13 mouse cellular contexts compared by ENCODE assay signal in genomic region chr2:31086543-31086942, GRCm38 (mm10). TPM values are rescaled to one million over a fixed set of nuclear protein-coding genes. Genes with fewer than 3 reads are reported as not detected.
A peak's percentile ranks its signal among the peaks of the same experiment; 100 is the strongest.
DNase-seq lines count a peak whose midpoint lies in the region; ATAC-seq and TF ChIP-seq lines count a peak whose summit lies in the region.
"Had no signal": no experiment of that assay in that cellular context is flagged by ENCODE, and none has a peak within 500 bp of the region (broad histone marks: within the 10 kb centered on the region; RNA-seq: fewer than 3 reads in every experiment).

No protein-coding gene starts in this region.

- no peak overlapping the region for H3K9ac ChIP-seq in intestine, embryonic 15.5 days
- no peak overlapping the region for H3K9ac ChIP-seq in intestine, embryonic 16.5 days (ENCODE audit: low read depth, low read length)
- no peak overlapping the region for H3K9ac ChIP-seq in CH12.LX (ENCODE audit: insufficient read depth, low read depth)
- H3K9ac ChIP-seq in kidney, postnatal 0 days (ENCODE audit: low read depth, low read length): no peak overlapping the region
- no peak overlapping the region for H3K9ac ChIP-seq in neural tube, embryonic 15.5 days (replicated peaks)
- H3K9ac ChIP-seq in forebrain, embryonic 11.5 days (ENCODE audit: low read length): no peak overlapping the region
- H3K9ac ChIP-seq: stomach, embryonic 15.5 days had no signal

- no peak for TF ChIP-seq EP300 in CH12.LX (IDR thresholded peaks at IDR 0.05; ENCODE audit: low read length)

- TF ChIP-seq POLR2A in CH12.LX (IDR thresholded peaks at IDR 0.05; ENCODE audit: low read depth, low read length): no peak

- peaks cover 28% of the 10 kb centered on the region for H3K79me2 ChIP-seq in CH12.LX (replicated peaks; ENCODE audit: control insufficient read depth, extremely low read depth, insufficient read depth, poor library complexity, severe bottlenecking)

- H3K27me3 ChIP-seq in intestine, embryonic 15.5 days (replicated peaks): no peaks in the 10 kb centered on the region
- H3K27me3 ChIP-seq in intestine, embryonic 16.5 days (replicated peaks; ENCODE audit: control insufficient read depth, insufficient read depth, low read length): no peaks in the 10 kb centered on the region
- H3K27me3 ChIP-seq in CH12.LX (replicated peaks): no peaks in the 10 kb centered on the region
- H3K27me3 ChIP-seq in kidney, postnatal 0 days (ENCODE audit: insufficient read depth, low read length): no peaks in the 10 kb centered on the region
- no peaks in the 10 kb centered on the region for H3K27me3 ChIP-seq in neural tube, embryonic 15.5 days (replicated peaks)
- H3K27me3 ChIP-seq in forebrain, embryonic 11.5 days (ENCODE audit: control insufficient read depth, insufficient read depth, low read length): no peaks in the 10 kb centered on the region
- H3K27me3 ChIP-seq: stomach, embryonic 15.5 days had no signal

- ATAC-seq in intestine, embryonic 15.5 days: no peak
- no peak for ATAC-seq in intestine, embryonic 16.5 days
- no peak for ATAC-seq in kidney, postnatal 0 days (replicated peaks; ENCODE audit: low FRiP score, low read depth)
- no peak for ATAC-seq in neural tube, embryonic 15.5 days (ENCODE audit: low FRiP score)
- ATAC-seq in forebrain, embryonic 11.5 days (replicated peaks; ENCODE audit: low FRiP score): no peak
- ATAC-seq: forebrain, embryonic 16.5 days; hindbrain, postnatal 0 days had no signal

- H3K4me2 ChIP-seq in intestine, embryonic 15.5 days (replicated peaks): no peak overlapping the region
- no peak overlapping the region for H3K4me2 ChIP-seq in intestine, embryonic 16.5 days (ENCODE audit: low read depth, low read length)
- H3K4me2 ChIP-seq in CH12.LX (ENCODE audit: insufficient read depth, low read depth, poor library complexity, severe bottlenecking): no peak overlapping the region
- H3K4me2 ChIP-seq in kidney, postnatal 0 days (ENCODE audit: low read length): no peak overlapping the region
- H3K4me2 ChIP-seq in neural tube, embryonic 15.5 days: no peak overlapping the region
- no peak overlapping the region for H3K4me2 ChIP-seq in forebrain, embryonic 11.5 days (ENCODE audit: low read depth, low read length, severe bottlenecking)
- H3K4me2 ChIP-seq: stomach, embryonic 15.5 days had no signal

- in situ Hi-C loops in CH12.LX (cut with MboI; ENCODE audit: low pct_ligation_motif_present, low pct_unique_long_range_greater_than_20kb, low sequenced_read_pairs): no loop called here

- peak; percentile 51 to 55 for DNase-seq in cerebellum, postnatal 14 days
- DNase-seq in cerebellum, adult 9-10 months: no peak
- no peak for DNase-seq in CH12.LX (ENCODE audit: extremely low read depth)
- DNase-seq in kidney, postnatal 0 days (ENCODE audit: low spot score): no peak
- DNase-seq in forebrain, embryonic 11.5 days (ENCODE audit: low spot score): no peak
- DNase-seq: right cerebral cortex, postnatal 25 days; thymus, postnatal 25 days had no signal

- dilution Hi-C loops in CH12.LX (cut with MboI; ENCODE audit: extremely low pct_ligation_motif_present, extremely low pct_unique_long_range_greater_than_20kb, low sequenced_read_pairs): no loop called here

- H3K36me3 ChIP-seq in intestine, embryonic 15.5 days: peaks cover 11% of the 10 kb centered on the region
- H3K36me3 ChIP-seq in intestine, embryonic 16.5 days (ENCODE audit: control insufficient read depth, insufficient read depth, low read length): peaks cover 6% of the 10 kb centered on the region; the same call in 1 of the 2 replicates
- H3K36me3 ChIP-seq in CH12.LX (replicated peaks in 1 of 2; ENCODE audit: control insufficient read depth in 1 of 2, insufficient read depth in 1 of 2, low read length in 1 of 2): peaks cover 34 to 81% of the 10 kb centered on the region in 2 experiments
- 0 out of 2 replicates have a peak, but pooled peaks cover 14% of the 10 kb centered on the region for H3K36me3 ChIP-seq in kidney, postnatal 0 days (ENCODE audit: insufficient read depth, low read length)
- peaks cover 33% of the 10 kb centered on the region for H3K36me3 ChIP-seq in neural tube, embryonic 15.5 days
- peaks cover 2% of the 10 kb centered on the region for H3K36me3 ChIP-seq in forebrain, embryonic 11.5 days (ENCODE audit: control insufficient read depth, insufficient read depth, low read length)

- no peak for TF ChIP-seq CTCF in CH12.LX (conservative IDR thresholded peaks at IDR 0.05 in 1 of 2, IDR thresholded peaks at IDR 0.05 in 1 of 2; ENCODE audit: low read depth in 2 of 2, low read length in 2 of 2)
- no peak for TF ChIP-seq CTCF in kidney, postnatal 0 days (IDR thresholded peaks at IDR 0.05; ENCODE audit: low read depth)

- no peaks in the 10 kb centered on the region for H3K9me3 ChIP-seq in intestine, embryonic 15.5 days
- no peaks in the 10 kb centered on the region for H3K9me3 ChIP-seq in intestine, embryonic 16.5 days (ENCODE audit: control insufficient read depth, low read length)
- peaks cover 8% of the 10 kb centered on the region for H3K9me3 ChIP-seq in CH12.LX (replicated peaks; ENCODE audit: low read length)
- no peaks in the 10 kb centered on the region for H3K9me3 ChIP-seq in kidney, postnatal 0 days (replicated peaks; ENCODE audit: low read length)
- no peaks in the 10 kb centered on the region for H3K9me3 ChIP-seq in neural tube, embryonic 15.5 days (replicated peaks)
- no peaks in the 10 kb centered on the region for H3K9me3 ChIP-seq in forebrain, embryonic 11.5 days (ENCODE audit: control insufficient read depth, low read length)
- H3K9me3 ChIP-seq: stomach, embryonic 15.5 days had no signal

- TF ChIP-seq RAD21 in CH12.LX (IDR thresholded peaks at IDR 0.05; ENCODE audit: low read depth, low read length): no peak

- 0 out of 2 replicates have a peak overlapping the region, but pooled peaks have one; percentile 11 for H3K27ac ChIP-seq in intestine, embryonic 15.5 days
- no peak overlapping the region for H3K27ac ChIP-seq in intestine, embryonic 16.5 days (ENCODE audit: low read length)
- peak overlapping the region; percentile 37 for H3K27ac ChIP-seq in CH12.LX (ENCODE audit: insufficient read depth, low read depth)
- H3K27ac ChIP-seq in kidney, postnatal 0 days: peak overlapping the region; percentile 86
- no peak overlapping the region for H3K27ac ChIP-seq in neural tube, embryonic 15.5 days (replicated peaks)
- no peak overlapping the region for H3K27ac ChIP-seq in forebrain, embryonic 11.5 days (ENCODE audit: low read depth, low read length)
- H3K27ac ChIP-seq: stomach, embryonic 15.5 days had no signal

- H3K4me1 ChIP-seq in intestine, embryonic 15.5 days (replicated peaks): peaks cover 32% of the 10 kb centered on the region
- peaks cover 17% of the 10 kb centered on the region for H3K4me1 ChIP-seq in intestine, embryonic 16.5 days (ENCODE audit: control insufficient read depth, insufficient read depth, low read length)
- H3K4me1 ChIP-seq in CH12.LX (ENCODE audit: control insufficient read depth in 1 of 2, insufficient read depth in 2 of 2): peaks cover 34 to 95% of the 10 kb centered on the region in 2 experiments
- H3K4me1 ChIP-seq in kidney, postnatal 0 days (replicated peaks; ENCODE audit: insufficient read depth, low read length): peaks cover 30% of the 10 kb centered on the region
- H3K4me1 ChIP-seq in neural tube, embryonic 15.5 days: peaks cover 26% of the 10 kb centered on the region
- H3K4me1 ChIP-seq in forebrain, embryonic 11.5 days (replicated peaks; ENCODE audit: control insufficient read depth, insufficient read depth, low read length): peaks cover 13% of the 10 kb centered on the region

- no peak overlapping the region for H3K4me3 ChIP-seq in intestine, embryonic 15.5 days (replicated peaks)
- H3K4me3 ChIP-seq in intestine, embryonic 16.5 days (ENCODE audit: low read length): no peak overlapping the region
- H3K4me3 ChIP-seq in CH12.LX (replicated peaks in 1 of 3; ENCODE audit: low read depth in 2 of 3, low read length in 2 of 3, poor library complexity in 1 of 3): no peak overlapping the region
- H3K4me3 ChIP-seq in kidney, postnatal 0 days (replicated peaks; ENCODE audit: low read depth, low read length): no peak overlapping the region
- H3K4me3 ChIP-seq in neural tube, embryonic 15.5 days (replicated peaks): no peak overlapping the region
- no peak overlapping the region for H3K4me3 ChIP-seq in forebrain, embryonic 11.5 days (ENCODE audit: low read depth, low read length)
- H3K4me3 ChIP-seq: stomach, embryonic 15.5 days had no signal

TF ChIP-seq in CH12.LX, 34 proteins besides CTCF, POLR2A, EP300 and RAD21 (continues in another document):
- TF ChIP-seq ZC3H11A (IDR thresholded peaks at IDR 0.05; ENCODE audit: low read depth, low read length) (no peak), USF2 (conservative IDR thresholded peaks at IDR 0.05; ENCODE audit: low read depth, low read length) (no peak), ELF1 (IDR thresholded peaks at IDR 0.05; ENCODE audit: low read depth, low read length) (no peak), BHLHE40 (IDR thresholded peaks at IDR 0.05; ENCODE audit: low read depth, low read length) (no peak), MAFK (IDR thresholded peaks at IDR 0.05; ENCODE audit: insufficient replicate concordance, low read length) (no peak), JUND (conservative IDR thresholded peaks at IDR 0.05; ENCODE audit: low read depth, low read length) (no peak), TCF12 (IDR thresholded peaks at IDR 0.05; ENCODE audit: low read depth, low read length) (no peak), ZMIZ1 (IDR thresholded peaks at IDR 0.05; ENCODE audit: low read depth, low read length) (no peak), POLR2AphosphoS2 (IDR thresholded peaks at IDR 0.05; ENCODE audit: low read depth, low read length) (no peak), HCFC1 (IDR thresholded peaks at IDR 0.05; ENCODE audit: low read depth, low read length) (no peak), RCOR1 (conservative IDR thresholded peaks at IDR 0.05; ENCODE audit: low read depth, low read length) (no peak), ETS1 (conservative IDR thresholded peaks at IDR 0.05; ENCODE audit: low read depth, low read length) (no peak), GABPA (IDR thresholded peaks at IDR 0.05; ENCODE audit: insufficient replicate concordance, low read depth, low read length) (no peak), NELFE (IDR thresholded peaks at IDR 0.05; ENCODE audit: low read depth, low read length) (no peak), IRF4 (IDR thresholded peaks at IDR 0.05; ENCODE audit: low read depth, low read length) (no peak)

RNA-seq across cellular contexts. Expression of gene Fnbp1, which starts 55.3 kb away (rescaled TPM):
- polyA plus RNA-seq in intestine, embryonic 15.5 days (2015; fragmentation: Nextera tagmentation; extraction: Ambion mirVana): 22.7 and 27.3 TPM in 2 replicates
- polyA plus RNA-seq in intestine, embryonic 16.5 days (2015; fragmentation: Nextera tagmentation; extraction: Ambion mirVana): 19.0 and 21.1 TPM in 2 replicates
- total RNA-seq in CH12.LX (2012; rRNA removed): 39.2 and 50.5 TPM in 2 replicates
- 20.7 and 29.6 TPM in 2 replicates for total RNA-seq in CH12.LX (2014; rRNA removed)
- polyA plus RNA-seq in CH12.LX (2012; ENCODE audit: insufficient read length, low read depth): 133 and 147 TPM in 2 replicates
- 12.3 and 14.0 TPM in 2 replicates for polyA plus RNA-seq in kidney, postnatal 0 days (2015; fragmentation: Nextera tagmentation; extraction: Ambion mirVana)
- polyA plus RNA-seq in neural tube, embryonic 15.5 days (2015; fragmentation: Nextera tagmentation; extraction: Ambion mirVana): 34.1 and 36.6 TPM in 2 replicates
- 15.9 and 17.3 TPM in 2 replicates for polyA plus RNA-seq in forebrain, embryonic 11.5 days (2014; fragmentation: Nextera tagmentation; extraction: Ambion mirVana)

Comparison
In these comparisons a context has a peak if more than half of its experiments do, and no peak if none do; other contexts are left out.
1. DNase-seq: peak in cerebellum, postnatal 14 days (2 of 2); none in cerebellum, adult 9-10 months (single experiment), CH12.LX (single experiment), kidney, postnatal 0 days (single experiment) and forebrain, embryonic 11.5 days (single experiment).
2. H3K27ac ChIP-seq: peak in intestine, embryonic 15.5 days (single experiment), CH12.LX (single experiment) and kidney, postnatal 0 days (single experiment); none in intestine, embryonic 16.5 days (single experiment), neural tube, embryonic 15.5 days (single experiment) and forebrain, embryonic 11.5 days (single experiment).